Mouse (Mus musculus): ENCODE data around the gene Tm9sf4. TPM values are rescaled to one million over a fixed set of nuclear protein-coding genes. Genes with fewer than 3 reads are reported as not detected.

Gene Tm9sf4
- 64.6 TPM for polyA plus RNA-seq (2017; shearing (Covaris generic))

DNA sequence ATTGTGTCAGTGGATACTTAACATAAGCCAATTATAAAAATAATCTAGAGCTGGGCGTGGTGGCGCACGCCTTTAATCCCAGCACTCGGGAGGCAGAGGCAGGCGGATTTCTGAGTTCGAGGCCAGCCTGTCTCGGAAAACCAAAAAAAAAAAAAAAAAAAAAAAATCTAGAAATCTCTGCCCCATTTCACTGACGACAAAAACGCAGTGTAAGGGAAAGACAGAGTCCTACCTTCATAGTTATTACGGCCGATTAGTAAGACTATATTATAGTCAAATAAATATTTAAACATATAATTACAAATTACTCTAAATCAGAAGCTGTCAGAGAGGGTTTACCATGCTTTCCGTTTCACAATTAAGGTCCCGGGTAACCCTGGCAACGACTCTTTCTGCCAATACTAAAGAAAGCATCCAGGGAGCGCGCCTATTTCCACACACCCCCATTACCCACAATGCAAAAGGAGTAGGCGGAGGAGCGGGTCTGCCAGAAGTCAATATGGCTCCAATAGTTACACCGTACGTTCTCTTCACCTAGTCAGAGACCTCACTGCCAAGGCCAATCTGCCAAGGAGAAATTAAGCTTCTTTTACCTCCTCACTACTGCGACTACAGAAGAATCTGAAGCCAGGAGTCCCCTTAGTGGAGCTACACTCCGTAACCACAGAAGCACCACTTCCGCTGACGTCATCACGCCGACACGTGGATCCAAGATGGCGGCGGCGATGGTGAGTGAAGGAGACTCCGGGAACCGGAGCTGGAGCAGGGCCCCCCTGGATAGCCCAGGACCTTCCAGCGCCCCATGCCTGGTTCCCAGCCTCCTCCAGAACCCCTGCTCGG is at the start of gene Tm9sf4:
Tm9sf4 (plus strand) TSS at position 460 of the 840 bp plus-strand sequence.

DNA sequence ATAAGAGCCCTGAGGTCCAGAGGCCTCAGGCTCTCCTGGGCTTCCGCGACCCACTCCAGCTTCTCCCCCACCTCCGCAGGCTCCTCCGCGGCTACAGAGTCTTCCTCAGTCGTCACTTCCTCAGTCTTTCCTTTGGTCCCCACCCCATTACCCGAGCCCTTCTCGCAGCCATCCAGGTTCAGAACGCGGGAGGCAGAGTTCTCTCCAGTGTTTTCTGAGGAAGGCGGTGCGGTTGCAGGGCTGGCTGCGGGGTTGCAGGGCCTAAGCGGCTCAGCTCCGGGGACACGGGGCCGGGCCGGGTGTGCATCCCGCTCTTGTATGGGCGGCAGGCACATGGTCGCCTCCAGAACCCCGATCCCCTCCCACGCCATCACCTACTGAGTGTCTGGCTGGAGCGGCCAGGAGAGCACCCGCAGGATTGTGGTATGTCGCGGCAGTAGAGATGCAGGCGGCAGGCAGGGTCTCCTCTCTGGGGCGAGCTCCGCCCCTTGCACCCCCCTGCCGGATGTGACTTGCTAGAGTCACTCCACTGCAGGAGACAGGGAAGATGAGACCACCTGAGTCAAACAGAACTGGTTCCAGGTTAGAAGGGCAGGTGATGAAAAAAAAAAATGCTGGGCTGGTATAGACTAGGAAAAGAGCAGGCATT is 64.0 kb downstream of the Tm9sf4 start, which contains the start of gene Tspyl3:
Tspyl3 (minus strand) TSS at position 496 of the 649 bp plus-strand sequence.

DNA sequence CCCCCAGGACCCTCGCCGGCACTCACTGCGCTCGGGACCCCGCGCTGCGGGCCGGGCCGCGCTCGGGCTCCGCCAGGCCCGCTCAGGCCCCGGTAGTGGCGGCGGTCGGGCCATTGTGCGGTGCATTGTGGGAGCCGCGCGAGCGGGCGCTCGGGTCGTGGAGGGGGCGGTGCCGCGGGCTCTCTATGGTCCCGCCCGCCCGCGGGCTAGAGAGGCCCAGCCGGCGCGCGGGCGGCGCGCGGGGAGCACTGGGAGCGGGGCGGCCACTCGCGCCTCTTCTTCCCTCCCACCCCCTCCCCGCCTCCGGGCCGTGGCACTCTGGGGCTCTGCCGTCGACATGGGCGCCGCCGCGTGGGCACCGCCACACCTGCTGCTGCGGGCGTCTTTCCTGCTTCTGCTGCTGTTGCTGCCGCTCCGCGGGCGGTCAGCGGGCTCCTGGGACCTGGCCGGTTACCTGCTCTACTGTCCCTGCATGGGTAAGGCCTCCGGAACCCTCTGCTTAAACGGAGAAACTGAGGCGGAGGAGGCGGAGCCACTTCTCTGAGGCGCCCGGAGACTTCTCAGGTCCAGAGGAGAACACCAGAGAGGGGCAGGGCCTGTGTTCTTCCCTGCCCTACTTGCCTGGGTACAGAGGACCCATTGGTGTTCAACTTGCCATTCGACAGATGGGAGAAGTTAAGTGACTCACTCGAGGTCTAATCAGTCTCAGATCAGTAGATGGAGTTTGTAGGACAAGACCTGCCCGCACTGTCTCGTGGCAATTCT is 80.3 kb downstream of the Tm9sf4 start, which contains the start of the genes Plagl2 and Pofut1:
Plagl2 (minus strand) TSS at position 177 of the 765 bp plus-strand sequence.
Pofut1 (plus strand) TSS at position 284 of the 765 bp plus-strand sequence.

Other genes starting within 250 kb of the Tm9sf4 start
- not detected for gene Mylk2, start 250.0 kb upstream of the Tm9sf4 start, polyA plus RNA-seq (2017; shearing (Covaris generic))
- gene Foxs1, start 228.1 kb upstream of the Tm9sf4 start, polyA plus RNA-seq (2017; shearing (Covaris generic)), result not detected
- not detected for gene Dusp15, start 209.6 kb upstream of the Tm9sf4 start, polyA plus RNA-seq (2017; shearing (Covaris generic))
- gene Ttll9, start 198.8 kb upstream of the Tm9sf4 start, polyA plus RNA-seq (2017; shearing (Covaris generic)), result 0.88 TPM
- gene Pdrg1, start 145.9 kb upstream of the Tm9sf4 start, polyA plus RNA-seq (2017; shearing (Covaris generic)), result 207 TPM
- not detected for gene Xkr7, start 129.5 kb upstream of the Tm9sf4 start, polyA plus RNA-seq (2017; shearing (Covaris generic))
- not detected for gene Ccm2l, start 95.3 kb upstream of the Tm9sf4 start, polyA plus RNA-seq (2017; shearing (Covaris generic))
- 2.1 TPM for gene Hck, start 52.8 kb upstream of the Tm9sf4 start, polyA plus RNA-seq (2017; shearing (Covaris generic))
- 40.9 TPM for gene Tspyl3, start 64.1 kb downstream of the Tm9sf4 start, polyA plus RNA-seq (2017; shearing (Covaris generic))
- 22.6 TPM for gene Plagl2, start 80.1 kb downstream of the Tm9sf4 start, polyA plus RNA-seq (2017; shearing (Covaris generic))
- 28.5 TPM for gene Pofut1, start 80.2 kb downstream of the Tm9sf4 start, polyA plus RNA-seq (2017; shearing (Covaris generic))
- gene Kif3b, start 130.1 kb downstream of the Tm9sf4 start, polyA plus RNA-seq (2017; shearing (Covaris generic)), result 34.5 TPM
- gene Asxl1, start 184.5 kb downstream of the Tm9sf4 start, polyA plus RNA-seq (2017; shearing (Covaris generic)), result 19.5 TPM